Mouse (Mus musculus): Measurements from ENCODE around the gene Shkbp1. TPM values are rescaled to one million over a fixed set of nuclear protein-coding genes. Genes with fewer than 3 reads are reported as not detected.

The Shkbp1 gene
- polyA plus RNA-seq, 1 experiment: 18.4 TPM

DNA sequence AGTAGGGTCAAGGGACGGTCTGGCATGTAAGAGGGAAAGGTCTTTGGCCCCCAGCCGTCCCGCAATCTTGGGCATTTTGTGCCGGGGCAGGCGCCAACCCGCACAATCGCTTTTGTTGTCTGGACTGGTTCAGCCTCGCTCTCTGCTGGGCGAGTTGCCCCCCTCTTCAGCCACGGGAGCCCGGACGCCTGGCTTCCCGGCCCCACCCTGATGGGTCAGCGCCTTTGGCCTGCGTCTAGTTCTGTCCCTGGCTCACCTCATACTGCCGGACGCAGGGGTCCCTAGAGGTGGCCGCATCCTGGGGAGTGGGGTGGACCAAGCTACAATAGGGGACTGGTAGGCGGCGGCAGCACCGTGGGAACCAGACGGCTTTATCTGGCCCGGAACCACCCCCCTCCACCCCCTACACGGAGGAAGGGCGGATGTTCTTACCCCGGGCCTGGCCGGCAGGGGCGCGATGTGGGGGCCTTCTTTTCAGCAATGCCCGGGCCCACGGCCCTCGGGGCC lies 21.4 kb downstream of the Shkbp1 start:
- Histone ChIP-seq H3K79me2 (ENCODE audit: control insufficient read depth, insufficient read depth) (no peaks in the 10 kb centered on the region), H3K36me3 (ENCODE audit: control insufficient read depth, insufficient read depth) (no peaks in the 10 kb centered on the region), H3ac (ENCODE audit: control insufficient read depth, insufficient read length) (no peak overlapping the region), H3K4me2 (ENCODE audit: low read depth) (no peak overlapping the region), H3K27me3 (ENCODE audit: control insufficient read depth, insufficient read depth, insufficient read length) (no peaks in the 10 kb centered on the region), H3K4me3 (no peak overlapping the region)
- TF ChIP-seq REST (IDR thresholded peaks at IDR 0.05; ENCODE audit: insufficient read depth, insufficient read length): no peak
- TF ChIP-seq MYOG (IDR thresholded peaks at IDR 0.05; ENCODE audit: control insufficient read depth in 1 of 3, insufficient read depth in 1 of 3, insufficient read length in 2 of 3, low read depth in 2 of 3): no peak
- no peak for TF ChIP-seq SRF (IDR thresholded peaks at IDR 0.05; ENCODE audit: control insufficient read depth, insufficient read length, low read depth)
- no peak for TF ChIP-seq POLR2AphosphoS2 (IDR thresholded peaks at IDR 0.05; ENCODE audit: insufficient read length, low read depth)
- TF ChIP-seq MAX (IDR thresholded peaks at IDR 0.05; ENCODE audit: low read depth): no peak
- TF ChIP-seq MYOD1 (IDR thresholded peaks at IDR 0.05; ENCODE audit: control insufficient read depth in 1 of 3, insufficient read length in 2 of 3, low read depth in 2 of 3): no peak
- TF ChIP-seq E2F4 (IDR thresholded peaks at IDR 0.05; ENCODE audit: insufficient read depth): no peak
- no peak for TF ChIP-seq USF1 (IDR thresholded peaks at IDR 0.05; ENCODE audit: low read depth)
- TF ChIP-seq POLR2A (IDR thresholded peaks at IDR 0.05; ENCODE audit: insufficient read length, low read depth): no peak
- TF ChIP-seq TCF3 (IDR thresholded peaks at IDR 0.05; ENCODE audit: insufficient read length, low read depth): no peak
- no peak for TF ChIP-seq CEBPB (IDR thresholded peaks at IDR 0.05; ENCODE audit: insufficient read depth, poor library complexity, severe bottlenecking)
- no peak for TF ChIP-seq TCF12 (IDR thresholded peaks at IDR 0.05; ENCODE audit: insufficient read depth, poor library complexity, severe bottlenecking)

GRCm38 (mm10) chr7:27333316-27333941 lies 22.4 kb downstream of the Shkbp1 start:
- H3K4me2 ChIP-seq (ENCODE audit: low read depth): peak overlapping the region; percentile 80
- H3ac ChIP-seq (ENCODE audit: control insufficient read depth, insufficient read length): peak overlapping the region; percentile 80
- TF ChIP-seq REST (IDR thresholded peaks at IDR 0.05; ENCODE audit: insufficient read depth, insufficient read length): no peak
- TF ChIP-seq POLR2A (IDR thresholded peaks at IDR 0.05; ENCODE audit: insufficient read length, low read depth): peak; percentile 78
- TF ChIP-seq CEBPB (IDR thresholded peaks at IDR 0.05; ENCODE audit: insufficient read depth, poor library complexity, severe bottlenecking): no peak
- peak in 2 of 3 experiments; percentile 71 for TF ChIP-seq MYOG (IDR thresholded peaks at IDR 0.05; ENCODE audit: control insufficient read depth in 1 of 3, insufficient read depth in 1 of 3, insufficient read length in 2 of 3, low read depth in 2 of 3)
- no peak for TF ChIP-seq TCF12 (IDR thresholded peaks at IDR 0.05; ENCODE audit: insufficient read depth, poor library complexity, severe bottlenecking)
- TF ChIP-seq USF1 (IDR thresholded peaks at IDR 0.05; ENCODE audit: low read depth): no peak
- TF ChIP-seq MYOD1 (IDR thresholded peaks at IDR 0.05; ENCODE audit: control insufficient read depth in 1 of 3, insufficient read length in 2 of 3, low read depth in 2 of 3): peak in 2 of 3 experiments; percentile 55 to 79
- no peaks in the 10 kb centered on the region for H3K27me3 ChIP-seq (ENCODE audit: control insufficient read depth, insufficient read depth, insufficient read length)
- peak overlapping the region; percentile 35 for H3K4me3 ChIP-seq
- H3K36me3 ChIP-seq (ENCODE audit: control insufficient read depth, insufficient read depth): no peaks in the 10 kb centered on the region
- H3K79me2 ChIP-seq (ENCODE audit: control insufficient read depth, insufficient read depth): no peaks in the 10 kb centered on the region

DNA sequence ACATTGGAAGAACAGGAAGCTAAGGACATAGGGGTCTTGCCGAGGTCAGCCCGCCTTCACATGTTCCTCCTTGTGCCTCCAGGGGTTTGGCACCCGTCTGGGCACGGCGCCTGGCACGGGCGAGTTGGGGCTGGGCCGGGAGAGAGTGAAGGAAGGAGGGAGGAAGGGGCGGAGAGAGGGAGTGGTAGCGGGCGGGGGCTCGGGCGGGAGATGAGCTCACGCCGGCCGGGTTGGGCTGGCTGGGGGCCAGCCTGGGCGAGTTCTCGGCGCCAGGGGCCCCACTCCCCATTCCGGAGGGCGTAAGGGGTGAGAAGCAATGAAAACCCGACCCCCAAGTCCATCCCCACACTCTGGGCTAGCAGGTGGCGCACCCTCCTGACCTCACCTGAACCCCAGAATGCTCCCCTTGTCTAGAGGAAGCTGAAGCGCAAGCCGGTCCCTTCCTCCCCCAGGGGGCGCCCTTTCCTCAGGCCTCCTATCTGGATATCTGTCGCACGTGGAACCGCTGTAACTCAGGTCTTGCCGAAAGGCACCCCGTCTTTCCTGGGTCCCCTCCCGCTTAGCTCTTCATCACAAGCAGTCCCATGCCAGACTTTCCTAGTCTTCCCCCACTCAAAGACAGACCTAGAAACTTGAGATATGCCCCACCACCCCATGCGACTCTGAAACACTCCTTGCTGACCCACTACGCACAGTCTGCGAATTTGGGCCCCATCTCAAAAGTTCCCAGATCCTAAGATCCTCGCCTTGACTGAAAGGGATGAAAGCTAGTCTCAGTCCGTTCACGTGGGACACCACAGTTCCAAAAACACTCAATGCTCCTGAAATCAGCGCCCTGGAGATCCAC lies 23.2 kb downstream of the Shkbp1 start:
- peak overlapping the region; percentile 35 for H3K4me3 ChIP-seq
- no peaks in the 10 kb centered on the region for H3K79me2 ChIP-seq (ENCODE audit: control insufficient read depth, insufficient read depth)
- H3K4me2 ChIP-seq (ENCODE audit: low read depth): peak overlapping the region; percentile 80
- peak overlapping the region; percentile 80 for H3ac ChIP-seq (ENCODE audit: control insufficient read depth, insufficient read length)
- TF ChIP-seq SRF (IDR thresholded peaks at IDR 0.05; ENCODE audit: control insufficient read depth, insufficient read length, low read depth) (peak; percentile 29), MAX (IDR thresholded peaks at IDR 0.05; ENCODE audit: low read depth) (no peak), POLR2AphosphoS2 (IDR thresholded peaks at IDR 0.05; ENCODE audit: insufficient read length, low read depth) (peak; percentile 81), USF1 (IDR thresholded peaks at IDR 0.05; ENCODE audit: low read depth) (no peak), CEBPB (IDR thresholded peaks at IDR 0.05; ENCODE audit: insufficient read depth, poor library complexity, severe bottlenecking) (no peak), TCF3 (IDR thresholded peaks at IDR 0.05; ENCODE audit: insufficient read length, low read depth) (no peak), E2F4 (IDR thresholded peaks at IDR 0.05; ENCODE audit: insufficient read depth) (no peak), MYOG (IDR thresholded peaks at IDR 0.05; ENCODE audit: control insufficient read depth in 1 of 3, insufficient read depth in 1 of 3, insufficient read length in 2 of 3, low read depth in 2 of 3) (peak in 1 of 3 experiments; percentile 14), TCF12 (IDR thresholded peaks at IDR 0.05; ENCODE audit: insufficient read depth, poor library complexity, severe bottlenecking) (no peak), POLR2A (IDR thresholded peaks at IDR 0.05; ENCODE audit: insufficient read length, low read depth) (peak; percentile 79), MYOD1 (IDR thresholded peaks at IDR 0.05; ENCODE audit: control insufficient read depth in 1 of 3, insufficient read length in 2 of 3, low read depth in 2 of 3) (peak in 1 of 3 experiments; percentile 16), REST (IDR thresholded peaks at IDR 0.05; ENCODE audit: insufficient read depth, insufficient read length) (no peak)
- H3K27me3 ChIP-seq (ENCODE audit: control insufficient read depth, insufficient read depth, insufficient read length): no peaks in the 10 kb centered on the region
- H3K36me3 ChIP-seq (ENCODE audit: control insufficient read depth, insufficient read depth): no peaks in the 10 kb centered on the region

GRCm38 (mm10) chr7:27331854-27332253 lies 24.0 kb downstream of the Shkbp1 start:
- Histone ChIP-seq H3K27me3 (ENCODE audit: control insufficient read depth, insufficient read depth, insufficient read length) (no peaks in the 10 kb centered on the region), H3K36me3 (ENCODE audit: control insufficient read depth, insufficient read depth) (no peaks in the 10 kb centered on the region), H3K4me2 (ENCODE audit: low read depth) (peak overlapping the region; percentile 80), H3ac (ENCODE audit: control insufficient read depth, insufficient read length) (peak overlapping the region; percentile 80), H3K4me3 (peak overlapping the region; percentile 35), H3K79me2 (ENCODE audit: control insufficient read depth, insufficient read depth) (no peaks in the 10 kb centered on the region)
- TF ChIP-seq TCF3 (IDR thresholded peaks at IDR 0.05; ENCODE audit: insufficient read length, low read depth): no peak
- TF ChIP-seq TCF12 (IDR thresholded peaks at IDR 0.05; ENCODE audit: insufficient read depth, poor library complexity, severe bottlenecking): no peak
- no peak for TF ChIP-seq MAX (IDR thresholded peaks at IDR 0.05; ENCODE audit: low read depth)
- TF ChIP-seq MYOG (IDR thresholded peaks at IDR 0.05; ENCODE audit: control insufficient read depth in 1 of 3, insufficient read depth in 1 of 3, insufficient read length in 2 of 3, low read depth in 2 of 3): no peak
